Mouse (Mus musculus) neutrophil, adult 5-6 weeks (primary cell): Measurements from ENCODE around the gene Rdh11. TPM values are rescaled to one million over a fixed set of nuclear protein-coding genes. Genes with fewer than 3 reads are reported as not detected.
A peak's percentile ranks its signal among the peaks of the same experiment; 100 is the strongest.
"Not testable (repeated sequence)": the region's sequence is repeated elsewhere in the genome, so short reads cannot be mapped to it uniquely, and the experiment has no call there.

Experiments used
- ATAC-seq: fragments of 151-379, 151-347 bp; 2 replicates; pipeline ENCODE4 v1.8.0; 2017; ENCODE audit warnings: mild to moderate bottlenecking, moderate TSS enrichment; ENCODE audit not compliant: insufficient number of reproducible peaks, poor library complexity, low FRiP score, severe bottlenecking; ENCODE audit errors: extremely low read depth
- total RNA-seq: library from RNA; stranded (forward); fragments of 200-1000 nt; gene quantifications from 2 replicates; pipeline ENCODE4 v1.2.3, GENCODE M21; 2017

The Rdh11 gene
- 19.6 and 20.9 TPM in 2 replicates for total RNA-seq

GRCm38 (mm10) chr12:79192193-79192592 is at the start of gene Rdh11:
Gene Rdh11, minus strand, starts transcription at chr12:79192293.
- ATAC-seq = no peak

- peak; percentile 61 for ATAC-seq
These were observed 43.5 kb upstream of the Rdh11 start for GRCm38 (mm10) chr12:79235485-79236080.

GRCm38 (mm10) chr12:79217511-79217910 is 25.4 kb upstream of the Rdh11 start:
- no peak for ATAC-seq

GRCm38 (mm10) chr12:79211447-79211846 is 19.4 kb upstream of the Rdh11 start:
- no peak for ATAC-seq

- ATAC-seq = peak; percentile 85
These were observed 16.8 kb upstream of the Rdh11 start, which contains the start of gene Rdh12 for GRCm38 (mm10) chr12:79208703-79209464. Gene Rdh12, plus strand, starts transcription at chr12:79208914.

DNA sequence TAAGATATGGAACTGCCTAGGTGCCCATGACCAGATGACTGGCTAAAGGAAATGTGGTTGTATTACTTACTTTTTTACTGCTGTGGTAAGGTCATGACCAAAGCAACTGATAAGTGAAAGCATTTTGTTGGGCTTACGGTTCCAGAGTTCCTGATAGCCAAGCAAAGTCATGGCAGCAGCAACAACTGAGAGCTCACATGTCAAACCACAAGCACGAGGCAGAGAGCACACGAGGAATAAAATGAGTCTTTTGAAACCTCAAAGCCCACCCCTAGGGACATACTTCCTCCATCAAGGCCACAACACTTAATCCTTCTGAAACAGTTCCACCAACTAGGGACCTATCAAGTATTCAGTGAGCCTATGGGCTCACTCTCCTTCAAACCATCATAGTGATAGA is 9.8 kb upstream of the Rdh11 start:
- ATAC-seq = no peak

- no peak for ATAC-seq
These were observed 5.0 kb upstream of the Rdh11 start for GRCm38 (mm10) chr12:79197105-79197504.

- peak; percentile 69 for ATAC-seq
These were observed 1.3 kb upstream of the Rdh11 start for GRCm38 (mm10) chr12:79193441-79193840.

DNA sequence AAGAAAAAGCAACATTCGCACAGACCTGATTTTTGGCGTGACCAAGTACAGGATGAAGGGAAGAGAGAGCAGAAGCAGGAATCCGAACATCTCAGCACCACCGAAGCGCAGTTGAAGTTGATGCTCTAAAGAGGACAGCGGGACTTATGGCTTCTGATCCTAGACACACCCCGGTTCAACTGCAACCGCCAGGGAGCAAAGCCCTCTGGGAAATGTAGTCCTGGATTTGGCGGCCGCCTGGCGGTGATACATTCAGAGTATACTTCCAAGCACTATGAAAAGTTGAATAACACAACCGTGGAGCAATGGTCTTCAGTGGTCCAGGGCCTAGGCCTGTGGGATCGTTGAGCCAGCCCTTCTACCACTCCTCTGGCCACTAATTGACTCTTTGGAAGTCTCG is 392 bp downstream of the Rdh11 start:
- peak; percentile 90 for ATAC-seq

DNA sequence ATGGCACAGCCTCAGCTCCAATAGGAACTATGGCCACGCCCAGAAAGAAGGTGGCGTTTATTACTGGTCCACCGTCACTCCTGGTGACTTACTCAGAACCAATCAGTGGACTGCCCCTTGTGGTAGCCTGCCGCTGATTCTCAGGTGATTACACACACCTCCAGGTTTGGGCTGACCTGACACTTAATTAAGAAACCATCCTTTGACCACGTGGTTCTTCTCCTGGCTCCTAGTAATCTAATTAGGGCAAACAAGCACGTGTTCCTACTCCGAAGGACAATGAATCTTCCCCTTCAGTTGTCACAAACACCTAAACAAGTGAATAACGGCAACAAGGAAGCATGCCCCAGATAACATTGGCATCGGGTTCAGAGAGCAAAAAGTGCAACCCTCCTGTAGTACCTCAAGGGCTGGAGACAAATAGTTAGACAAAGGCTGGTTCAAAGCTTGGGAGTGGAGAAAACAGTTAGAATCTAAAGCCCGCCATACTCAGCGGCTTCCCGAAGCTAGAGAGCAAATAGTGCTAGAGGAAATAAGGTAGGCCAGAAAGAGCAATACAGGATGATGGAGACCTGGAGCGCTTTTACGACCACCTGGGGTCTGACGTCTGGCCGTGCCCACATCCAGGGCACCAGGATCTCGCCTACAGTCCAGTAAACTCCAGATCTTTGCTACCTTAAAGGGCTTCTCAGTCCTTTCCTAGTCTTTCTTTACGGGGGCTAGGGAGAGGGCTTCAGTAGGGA is 991 bp downstream of the Rdh11 start:
- peak; percentile 72 for ATAC-seq

DNA sequence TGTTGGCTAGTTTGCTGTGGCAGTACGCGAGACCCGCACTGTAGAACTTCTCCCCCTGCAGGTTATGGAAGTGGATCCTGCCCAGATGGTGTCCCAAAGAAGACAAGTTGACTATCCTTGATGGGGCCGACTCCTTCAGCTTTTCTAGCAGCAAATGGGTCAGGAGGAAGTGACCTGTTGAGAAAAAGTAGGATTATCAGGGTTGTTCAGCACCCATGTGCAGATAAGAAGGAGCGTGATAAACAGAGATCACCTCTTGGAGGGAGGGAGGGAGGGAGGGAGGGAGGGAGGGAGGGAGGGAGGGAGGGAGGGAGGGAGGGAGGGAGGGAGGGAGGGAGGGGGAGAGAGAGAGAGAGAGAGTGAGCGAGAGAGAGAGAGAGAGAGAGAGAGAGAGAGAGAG is 6.9 kb downstream of the Rdh11 start:
- not testable (repeated sequence) for ATAC-seq

- no peak for ATAC-seq
These were observed 16.1 kb downstream of the Rdh11 start for GRCm38 (mm10) chr12:79175998-79176397.

- no peak for ATAC-seq
These were observed 18.4 kb downstream of the Rdh11 start for GRCm38 (mm10) chr12:79173721-79174120.

DNA sequence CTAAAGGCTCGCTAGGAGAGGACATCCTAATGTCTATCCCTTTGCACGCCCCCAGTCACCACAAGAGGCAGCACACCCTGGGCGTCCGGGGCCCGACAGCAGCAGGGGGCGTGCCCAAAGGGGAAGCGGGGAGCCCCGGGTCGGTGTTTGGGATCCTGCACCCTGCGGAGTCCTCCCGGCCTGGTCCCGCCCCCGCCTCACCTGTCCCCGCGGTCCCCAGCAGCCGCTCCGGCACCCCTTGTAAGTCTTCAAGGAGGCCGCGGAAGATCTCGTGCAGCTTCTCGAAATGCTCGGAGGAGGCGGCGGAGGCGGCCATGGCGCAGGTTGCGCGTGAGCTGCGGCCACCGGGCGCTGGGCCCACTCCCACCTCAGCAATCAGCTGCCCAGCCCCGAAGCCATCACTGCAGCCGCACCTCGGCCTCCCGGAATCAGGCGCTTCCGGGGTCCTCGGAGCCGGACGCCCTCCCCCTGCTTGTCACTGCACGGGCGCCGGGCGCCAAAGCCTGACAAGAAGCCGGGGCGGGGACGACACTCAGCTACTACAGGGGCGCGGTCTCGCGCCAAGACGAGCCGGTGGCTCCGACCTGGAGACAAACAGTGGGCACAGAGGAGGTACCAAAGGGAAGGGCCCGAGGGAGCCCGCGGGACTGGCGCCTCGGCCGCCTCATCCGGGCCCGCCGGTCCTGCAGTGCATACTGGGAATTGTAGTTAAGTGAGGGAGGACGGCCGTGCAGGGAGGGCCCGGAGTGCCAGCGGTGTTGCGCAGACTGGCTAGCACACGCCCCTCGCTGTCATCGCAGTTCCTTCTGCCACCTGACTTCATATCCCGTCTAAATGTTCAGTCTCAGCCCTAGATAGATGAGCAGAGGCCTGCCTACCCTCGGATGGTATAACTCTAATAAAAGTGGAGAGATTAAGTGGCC is 19.8 kb downstream of the Rdh11 start, which contains the start of gene Vti1b:
Gene Vti1b, minus strand, starts transcription at position 649 of the 923 bp plus-strand sequence.
- ATAC-seq = peak; percentile 98

DNA sequence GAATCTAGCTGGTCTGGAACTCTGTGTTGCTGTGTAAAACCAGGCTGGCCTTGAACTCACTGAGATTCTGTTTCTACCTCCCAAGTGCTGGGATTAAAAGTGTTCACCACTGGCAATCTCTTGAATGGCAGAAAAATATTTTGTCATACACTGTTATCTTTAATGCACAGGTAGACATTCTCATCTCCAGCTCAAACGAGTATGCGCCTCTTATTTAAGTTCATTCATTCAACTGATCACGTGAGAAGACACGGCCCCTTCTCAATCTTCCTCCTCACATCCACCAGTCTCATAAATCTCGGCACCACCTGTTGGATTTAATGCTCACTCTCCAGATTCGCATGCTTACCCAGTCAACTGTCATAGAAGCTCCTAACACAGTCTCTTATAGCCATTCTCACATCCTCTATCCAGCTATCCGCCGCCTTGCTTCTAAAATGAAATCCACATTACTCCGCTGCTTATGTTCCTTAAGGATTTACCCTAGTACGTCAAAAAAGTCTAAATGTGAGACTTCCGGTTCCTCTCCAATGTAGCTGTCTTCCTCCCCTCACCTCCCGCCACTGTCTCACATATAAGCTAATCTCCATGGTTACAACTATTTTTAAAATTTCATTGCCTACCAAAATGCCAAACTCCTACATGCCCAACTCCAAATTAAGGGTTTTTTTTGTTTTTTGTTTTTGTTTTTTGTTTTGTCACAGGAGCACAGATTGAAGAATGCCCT is 20.7 kb downstream of the Rdh11 start:
- no peak for ATAC-seq

GRCm38 (mm10) chr12:79170421-79170820 is 21.7 kb downstream of the Rdh11 start:
- ATAC-seq = no peak

- ATAC-seq = no peak
These were observed 22.9 kb downstream of the Rdh11 start for GRCm38 (mm10) chr12:79169173-79169572.

DNA sequence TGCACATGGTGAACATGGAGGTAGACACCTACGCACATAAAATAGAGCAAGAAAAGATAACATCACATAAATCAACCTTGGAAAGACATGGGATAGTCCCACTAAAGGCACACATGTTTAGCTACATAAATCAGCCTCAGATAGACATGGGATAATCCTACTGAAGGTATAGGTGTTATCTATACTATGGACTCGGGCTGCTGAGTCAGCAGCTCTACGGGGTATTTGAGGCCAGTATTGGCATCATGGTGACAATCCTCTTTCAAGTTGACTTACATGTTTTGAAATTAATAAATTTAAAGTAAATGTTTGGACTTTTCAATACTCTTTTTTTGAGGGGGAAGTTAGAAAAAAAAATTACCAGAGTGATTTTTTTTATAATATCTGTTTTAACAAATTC is 29.2 kb downstream of the Rdh11 start:
- no peak for ATAC-seq
